Mouse (Mus musculus): ENCODE results near the gene Kif3a. TPM values are rescaled to one million over a fixed set of nuclear protein-coding genes. Genes with fewer than 3 reads are reported as not detected.

The Kif3a gene
- polyA plus RNA-seq, 1 experiment from 2014 or later, result 69.4 TPM

- WGBS, result 83% methylated on average over 5 of the region's 5 CpGs
- H3K27me3 ChIP-seq (ENCODE audit: low read depth, poor library complexity, severe bottlenecking), result no peaks in the 10 kb centered on the region
- H3K4me3 ChIP-seq, result no peak overlapping the region
- DNase-seq (ENCODE audit: low spot score), result no peak
- peaks cover 4% of the 10 kb centered on the region; the same call in 1 of the 2 replicates for H3K4me1 ChIP-seq
- peaks cover 8% of the 10 kb centered on the region for H3K36me3 ChIP-seq
- no peak overlapping the region for H3K27ac ChIP-seq
- H3K9me3 ChIP-seq (replicated peaks), result no peaks in the 10 kb centered on the region
These were observed 76.8 kb downstream of the Kif3a start for GRCm38 (mm10) chr11:53644017-53644416.

DNA sequence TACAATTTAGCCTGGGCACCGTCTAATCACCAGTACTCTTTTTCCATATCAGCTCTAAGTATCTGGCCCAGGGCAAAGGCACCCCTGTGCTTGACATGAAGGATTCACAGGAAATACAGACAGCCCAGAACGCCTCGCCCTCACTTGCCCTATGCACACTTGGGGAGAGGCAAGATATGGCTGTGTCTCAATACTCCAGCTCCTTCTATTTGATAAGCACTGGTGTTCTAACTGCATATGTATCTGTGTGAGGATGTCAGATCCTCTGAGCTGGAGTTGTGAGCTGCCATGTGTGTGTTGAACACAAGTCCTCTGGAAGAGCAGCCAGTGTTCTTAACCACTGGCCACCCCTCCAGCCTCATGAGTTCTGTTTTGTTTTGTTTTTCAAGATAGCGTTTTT, 84.3 kb downstream of the Kif3a start:
- peaks cover 65% of the 10 kb centered on the region for H3K36me3 ChIP-seq
- no peaks in the 10 kb centered on the region for H3K4me1 ChIP-seq
- no peaks in the 10 kb centered on the region for H3K27me3 ChIP-seq (ENCODE audit: low read depth, poor library complexity, severe bottlenecking)
- 95% methylated on average over 4 of the region's 4 CpGs for WGBS
- no peak overlapping the region for H3K4me3 ChIP-seq
- no peaks in the 10 kb centered on the region for H3K9me3 ChIP-seq (replicated peaks)
- H3K27ac ChIP-seq, result no peak overlapping the region
- DNase-seq (ENCODE audit: low spot score), result no peak

Other genes starting within 250 kb of the Kif3a start
- 23.0 and 30.4 TPM in 2 replicates for gene Zcchc10, start 242.7 kb upstream of the Kif3a start, polyA plus RNA-seq (2016; fragmentation: Nextera tagmentation; extraction: Ambion mirVana)
- 33.7 and 38.0 TPM in 2 replicates for gene Aff4, start 216.5 kb upstream of the Kif3a start, polyA plus RNA-seq (2016; fragmentation: Nextera tagmentation; extraction: Ambion mirVana)
- gene Leap2, start 144.2 kb upstream of the Kif3a start, polyA plus RNA-seq (2016; fragmentation: Nextera tagmentation; extraction: Ambion mirVana), result 0.51 TPM in 1 of 2 replicates, not detected in the other
- 491 and 544 TPM in 2 replicates for gene Uqcrq, start 136.5 kb upstream of the Kif3a start, polyA plus RNA-seq (2016; fragmentation: Nextera tagmentation; extraction: Ambion mirVana)
- 0.66 and 0.79 TPM in 2 replicates for gene Gdf9, start 136.4 kb upstream of the Kif3a start, polyA plus RNA-seq (2016; fragmentation: Nextera tagmentation; extraction: Ambion mirVana)
- 0.08 and 0.14 TPM in 2 replicates for gene Gm10447, start 110.3 kb upstream of the Kif3a start, polyA plus RNA-seq (2016; fragmentation: Nextera tagmentation; extraction: Ambion mirVana)
- gene Shroom1, start 110.2 kb upstream of the Kif3a start, polyA plus RNA-seq (2016; fragmentation: Nextera tagmentation; extraction: Ambion mirVana), result 1.8 and 3.9 TPM in 2 replicates
- not detected in 2 replicates for gene Gm9837, start 96.9 kb upstream of the Kif3a start, polyA plus RNA-seq (2016; fragmentation: Nextera tagmentation; extraction: Ambion mirVana)
- gene Gm9945, start 87.2 kb upstream of the Kif3a start, polyA plus RNA-seq (2016; fragmentation: Nextera tagmentation; extraction: Ambion mirVana), result not detected in 2 replicates
- gene Sowaha, start 87.1 kb upstream of the Kif3a start, polyA plus RNA-seq (2016; fragmentation: Nextera tagmentation; extraction: Ambion mirVana), result 0.13 and 0.51 TPM in 2 replicates
- 18.6 and 22.8 TPM in 2 replicates for gene Sept8, start 48.1 kb upstream of the Kif3a start, polyA plus RNA-seq (2016; fragmentation: Nextera tagmentation; extraction: Ambion mirVana)
- 0.40 and 0.58 TPM in 2 replicates for gene Il4, start 51.3 kb downstream of the Kif3a start, polyA plus RNA-seq (2016; fragmentation: Nextera tagmentation; extraction: Ambion mirVana)
- not detected in 2 replicates for gene Il13, start 67.3 kb downstream of the Kif3a start, polyA plus RNA-seq (2016; fragmentation: Nextera tagmentation; extraction: Ambion mirVana)
- 24.2 and 28.1 TPM in 2 replicates for gene Rad50, start 139.9 kb downstream of the Kif3a start, polyA plus RNA-seq (2016; fragmentation: Nextera tagmentation; extraction: Ambion mirVana)
- not detected in 2 replicates for gene Il5, start 153.4 kb downstream of the Kif3a start, polyA plus RNA-seq (2016; fragmentation: Nextera tagmentation; extraction: Ambion mirVana)
- 5.0 and 8.2 TPM in 2 replicates for gene Irf1, start 202.6 kb downstream of the Kif3a start, polyA plus RNA-seq (2016; fragmentation: Nextera tagmentation; extraction: Ambion mirVana)
- not detected in 2 replicates for gene Gm17334, start 205.8 kb downstream of the Kif3a start, polyA plus RNA-seq (2016; fragmentation: Nextera tagmentation; extraction: Ambion mirVana)

Measured in limb, embryonic 10.5 days (tissue).